Mouse (Mus musculus) CH12.LX (cell line): ENCODE measurements around the gene Nfatc2ip.

Experiments
- BHLHE40 ChIP-seq: IDR thresholded peaks from 2 replicates; pipeline ENCODE4 v1.6.1; 2011; ENCODE audit warnings: mild to moderate bottlenecking, low read depth, low read length, improper control_type of control experiment
- CTCF ChIP-seq, 2 experiments: IDR thresholded peaks in 1 of 2; conservative IDR thresholded peaks in 1 of 2; 2 replicates each; pipeline ENCODE4 v1.5.1; 2011 to 2012; ENCODE audit warnings: low read depth in 2 of 2, low read length in 2 of 2, improper control_type of control experiment in 1 of 2, inconsistent platforms in 1 of 2, mild to moderate bottlenecking in 1 of 2, moderate library complexity in 1 of 2
- EP300 ChIP-seq: IDR thresholded peaks from 2 replicates; pipeline ENCODE4 v1.6.1; 2011; ENCODE audit warnings: low read length, improper control_type of control experiment
- HCFC1 ChIP-seq: IDR thresholded peaks from 2 replicates; pipeline ENCODE4 v1.6.1; 2012; ENCODE audit warnings: low read depth, mild to moderate bottlenecking, inconsistent platforms, low read length, improper control_type of control experiment
- IRF4 ChIP-seq: IDR thresholded peaks from 2 replicates; pipeline ENCODE4 v1.6.1; 2014; ENCODE audit warnings: low read depth, mild to moderate bottlenecking, inconsistent platforms, low read length, improper control_type of control experiment
- KAT2A ChIP-seq: IDR thresholded peaks from 2 replicates; pipeline ENCODE4 v1.6.1; 2012; ENCODE audit warnings: low read length, improper control_type of control experiment, inconsistent platforms; ENCODE audit not compliant: insufficient replicate concordance
- MAFK ChIP-seq: IDR thresholded peaks from 2 replicates; pipeline ENCODE4 v1.6.1; 2011; ENCODE audit warnings: low read length, improper control_type of control experiment; ENCODE audit not compliant: insufficient replicate concordance
- MAX ChIP-seq: IDR thresholded peaks from 2 replicates; pipeline ENCODE4 v1.6.1; 2011; ENCODE audit warnings: low read length, improper control_type of control experiment
- MAZ ChIP-seq: IDR thresholded peaks from 2 replicates; pipeline ENCODE4 v1.6.1; 2012; ENCODE audit warnings: low read depth, mild to moderate bottlenecking, inconsistent platforms, low read length, improper control_type of control experiment, moderate library complexity
- POLR2A ChIP-seq: IDR thresholded peaks from 2 replicates; pipeline ENCODE4 v1.6.1; 2011; ENCODE audit warnings: low read depth, mild to moderate bottlenecking, improper control_type of control experiment, low read length
- USF2 ChIP-seq: conservative IDR thresholded peaks from 2 replicates; pipeline ENCODE4 v1.6.1; 2011; ENCODE audit warnings: low read depth, low read length, improper control_type of control experiment
- ZC3H11A ChIP-seq: IDR thresholded peaks from 2 replicates; pipeline ENCODE4 v1.6.1; 2012; ENCODE audit warnings: low read depth, mild to moderate bottlenecking, inconsistent platforms, low read length, improper control_type of control experiment
- ZNF384 ChIP-seq: IDR thresholded peaks from 2 replicates; pipeline ENCODE4 v1.6.1; 2012; ENCODE audit warnings: low read depth, low read length, improper control_type of control experiment, inconsistent platforms

DNA sequence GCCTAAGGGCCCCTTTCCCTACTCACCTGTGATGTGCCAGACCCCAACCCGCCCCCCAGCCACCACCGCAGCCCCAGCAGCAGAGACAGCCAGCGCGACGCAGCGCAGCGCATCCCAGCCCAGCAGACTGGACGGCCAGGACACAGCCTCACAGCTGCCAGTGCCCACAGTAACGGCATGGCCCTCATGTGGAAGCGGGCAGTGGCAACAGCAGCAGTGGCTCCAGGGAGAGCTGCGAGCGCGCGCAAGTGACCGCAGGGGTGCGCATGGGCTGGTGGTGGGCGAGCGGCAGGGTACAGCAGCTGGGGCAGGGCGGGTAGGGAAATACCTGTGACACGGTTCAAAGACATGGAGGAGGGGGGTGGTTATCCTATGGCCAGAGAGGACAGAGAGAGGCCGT is 49.7 kb upstream of the Nfatc2ip start:
- TF ChIP-seq CTCF (conservative IDR thresholded peaks at IDR 0.05 in 1 of 2, IDR thresholded peaks at IDR 0.05 in 1 of 2; ENCODE audit: low read depth in 2 of 2, low read length in 2 of 2), result no peak
- no peak for TF ChIP-seq EP300
- no peak for TF ChIP-seq MAZ
- no peak for TF ChIP-seq POLR2A
- no peak for TF ChIP-seq KAT2A
- no peak for TF ChIP-seq HCFC1
- no peak for TF ChIP-seq IRF4
- no peak for TF ChIP-seq MAX
- no peak for TF ChIP-seq ZC3H11A
- TF ChIP-seq BHLHE40, result no peak
- no peak for TF ChIP-seq ZNF384
- no peak for TF ChIP-seq USF2
- no peak for TF ChIP-seq MAFK
